Mouse (Mus musculus): ENCODE results near the gene Slc6a9.

DNA sequence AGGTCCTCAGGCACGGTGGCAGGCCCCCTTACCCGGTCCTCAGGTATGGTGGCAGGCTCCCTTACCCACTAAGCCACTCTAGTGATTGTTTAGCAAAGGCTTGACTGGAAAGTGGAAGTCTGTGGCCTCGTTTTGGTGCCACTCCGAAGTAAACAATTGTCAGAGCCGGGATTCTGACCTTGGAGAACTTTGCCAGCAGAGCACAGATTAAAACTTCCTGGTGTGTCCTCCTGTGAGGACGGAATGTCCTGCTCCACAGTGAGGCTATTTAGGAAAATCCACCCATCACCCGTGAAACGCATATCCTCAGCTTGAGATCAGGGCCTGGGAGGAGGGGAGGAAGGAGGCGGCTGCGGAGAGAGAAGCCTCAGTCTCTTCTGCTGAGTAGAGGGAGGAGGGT is 46.0 kb upstream of the Slc6a9 start:
- TF ChIP-seq CTCF (IDR thresholded peaks at IDR 0.05; ENCODE audit: low read depth) (no peak), EP300 (IDR thresholded peaks at IDR 0.05; ENCODE audit: low read depth) (no peak)
